ENCODE assay signal across 8 mouse cellular contexts in the genomic region with DNA sequence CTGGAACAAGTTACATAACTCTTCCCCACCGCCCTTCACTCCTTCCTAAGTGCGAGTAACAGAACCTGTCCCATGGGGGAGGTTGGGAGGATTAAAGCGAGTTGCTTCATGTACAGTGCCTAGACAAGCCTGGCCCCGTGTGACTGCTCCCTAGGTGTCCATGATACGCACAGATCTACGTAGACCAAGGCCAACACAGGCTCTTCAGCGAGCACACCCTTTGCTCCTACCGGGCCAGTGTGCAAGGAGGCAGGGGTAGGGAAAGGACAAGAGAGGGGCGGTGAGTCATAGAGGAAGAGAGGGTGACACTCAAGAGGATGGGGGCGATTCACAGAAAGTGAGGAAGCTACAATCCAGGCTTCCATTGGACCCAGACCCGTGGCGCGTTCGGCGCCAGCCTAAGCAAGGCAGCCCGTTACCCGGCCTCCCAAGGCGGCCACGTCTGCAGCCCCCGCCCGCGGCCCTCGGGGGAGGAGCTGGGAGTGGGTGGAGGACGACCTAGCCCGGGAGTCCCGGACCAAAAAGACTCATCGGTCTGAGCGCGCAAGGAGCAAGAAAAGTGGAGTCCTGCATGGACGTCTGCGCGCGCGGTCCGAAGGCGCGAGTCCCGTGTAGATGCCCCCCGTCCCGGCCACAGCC. TPM values are rescaled to one million over a fixed set of nuclear protein-coding genes. Genes with fewer than 3 reads are reported as not detected.
DNase-seq lines count a peak whose midpoint lies in the region; ATAC-seq lines count a peak whose summit lies in the region.

No protein-coding gene starts in this region.

- H3K4me1 ChIP-seq in kidney, embryonic 15.5 days: peaks cover 34% of the 10 kb centered on the region

- no peaks in the 10 kb centered on the region for H3K27me3 ChIP-seq in kidney, embryonic 15.5 days

- H3K36me3 ChIP-seq in kidney, embryonic 15.5 days: no peaks in the 10 kb centered on the region

- DNase-seq in retina, embryonic 14.5 days (ENCODE audit: low spot score): peak; percentile 40
- no peak for DNase-seq in retina, postnatal 1 day
- DNase-seq in embryo, embryonic 11 days: peak; percentile 50
- DNase-seq in heart, adult 8-10 months (ENCODE audit: low spot score): peak; percentile 18
- peak; percentile 56 for DNase-seq in lung, postnatal 36 days
- peak; percentile 14 to 31 for DNase-seq in spleen, adult 18-20 months
- DNase-seq in cerebellum, adult 9-11 months: no peak

- H3K9ac ChIP-seq in kidney, embryonic 15.5 days: peak overlapping the region; percentile 82

- H3K4me2 ChIP-seq in kidney, embryonic 15.5 days: peak overlapping the region; percentile 84

- H3K27ac ChIP-seq in kidney, embryonic 15.5 days: peak overlapping the region; percentile 93

- no peaks in the 10 kb centered on the region for H3K9me3 ChIP-seq in kidney, embryonic 15.5 days (replicated peaks)

- WGBS in kidney, embryonic 15.5 days: under 1% methylated on average over 40 of the region's 40 CpGs

- H3K4me3 ChIP-seq in kidney, embryonic 15.5 days (replicated peaks): peak overlapping the region; percentile 89

- ATAC-seq in kidney, embryonic 15.5 days (replicated peaks; ENCODE audit: low FRiP score): peak; percentile 71

RNA-seq across cellular contexts. Expression of gene Slc12a4, which starts 0.5 kb away (rescaled TPM):
- 10 to 100 TPM; 39.9 to 50.4 (median 43.5) TPM for total RNA-seq in heart, adult 8-10 months (2022)
- polyA plus RNA-seq in kidney, embryonic 15.5 days (2015; fragmentation: Nextera tagmentation; extraction: Ambion mirVana): 30.1 and 33.9 TPM in 2 replicates

RNA-seq across cellular contexts. Expression of gene Dpep3, which starts 13.8 kb away (rescaled TPM):
- total RNA-seq in heart, adult 8-10 months (2022): not detected
- not detected in 2 replicates for polyA plus RNA-seq in kidney, embryonic 15.5 days (2015; fragmentation: Nextera tagmentation; extraction: Ambion mirVana)

RNA-seq across cellular contexts. Expression of gene Lcat, which starts 22.2 kb away (rescaled TPM):
- 1 to 10 TPM in 1 of 4 experiments, under 1 TPM in 3; 0.34 to 1.7 (median 0.57) TPM for total RNA-seq in heart, adult 8-10 months (2022)
- polyA plus RNA-seq in kidney, embryonic 15.5 days (2015; fragmentation: Nextera tagmentation; extraction: Ambion mirVana): 1.3 and 2.8 TPM in 2 replicates

RNA-seq across cellular contexts. Expression of gene Dus2, which starts 25.8 kb away (rescaled TPM):
- total RNA-seq in heart, adult 8-10 months (2022): 10 to 100 TPM in 1 of 4 experiments, 1 to 10 TPM in 3; 8.5 to 10.9 (median 8.7) TPM
- polyA plus RNA-seq in kidney, embryonic 15.5 days (2015; fragmentation: Nextera tagmentation; extraction: Ambion mirVana): 20.5 and 23.3 TPM in 2 replicates

RNA-seq across cellular contexts. Expression of gene Psmb10, which starts 27.1 kb away (rescaled TPM):
- total RNA-seq in heart, adult 8-10 months (2022): 10 to 100 TPM; 54.6 to 72.9 (median 62.2) TPM
- 43.8 and 44.5 TPM in 2 replicates for polyA plus RNA-seq in kidney, embryonic 15.5 days (2015; fragmentation: Nextera tagmentation; extraction: Ambion mirVana)

Comparison
In these comparisons a context has a peak if more than half of its experiments do, and no peak if none do; other contexts are left out.
1. DNase-seq: peak in retina, embryonic 14.5 days (single experiment), embryo, embryonic 11 days (single experiment), heart, adult 8-10 months (single experiment), lung, postnatal 36 days (single experiment) and spleen, adult 18-20 months (2 of 2); none in retina, postnatal 1 day (single experiment) and cerebellum, adult 9-11 months (single experiment).